Mouse (Mus musculus): Measurements from ENCODE around the gene Vmn2r8. TPM values are rescaled to one million over a fixed set of nuclear protein-coding genes. Genes with fewer than 3 reads are reported as not detected.
A peak's percentile ranks its signal among the peaks of the same experiment; 100 is the strongest.
"Not testable (repeated sequence)": the region's sequence is repeated elsewhere in the genome, so short reads cannot be mapped to it uniquely, and the experiment has no call there.

Vmn2r8 gene
- total and polyA plus RNA-seq, 3 experiments, result not detected

DNA sequence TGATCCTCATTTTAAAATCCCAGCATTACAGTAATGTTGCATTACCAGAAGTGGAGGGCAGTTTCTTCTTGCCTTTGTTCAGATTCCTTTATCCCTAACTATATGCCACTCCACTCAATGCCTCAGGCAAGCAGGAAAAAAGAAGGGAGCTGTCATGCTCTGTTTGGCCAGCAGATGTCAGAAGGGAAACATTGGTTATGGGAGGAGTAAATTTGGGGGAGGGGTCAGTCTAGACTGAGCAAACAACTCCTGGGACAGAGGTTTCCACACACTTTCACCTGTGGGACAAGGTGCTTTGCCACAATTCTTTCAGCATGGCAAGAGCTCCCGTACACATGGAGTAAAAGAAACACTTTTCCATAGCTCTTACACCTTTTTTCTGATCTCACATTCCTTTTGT is 27.5 kb upstream of the Vmn2r8 start:
- Histone ChIP-seq H3K4me2 (ENCODE audit: insufficient read depth, low read depth, poor library complexity, severe bottlenecking) (no peak overlapping the region), H3K9ac (ENCODE audit: insufficient read depth, low read depth) (no peak overlapping the region), H3K36me3 (replicated peaks in 1 of 2; ENCODE audit: control insufficient read depth in 1 of 2, insufficient read depth in 1 of 2, low read length in 1 of 2) (no peaks in the 10 kb centered on the region), H3K4me1 (ENCODE audit: control insufficient read depth in 1 of 2, insufficient read depth in 2 of 2) (no peaks in the 10 kb centered on the region), H3K79me2 (replicated peaks; ENCODE audit: control insufficient read depth, extremely low read depth, insufficient read depth, poor library complexity, severe bottlenecking) (no peaks in the 10 kb centered on the region), H3K9me3 (replicated peaks; ENCODE audit: low read length) (no peaks in the 10 kb centered on the region), H3K4me3 (replicated peaks in 1 of 3; ENCODE audit: low read depth in 2 of 3, low read length in 2 of 3, poor library complexity in 1 of 3) (no peak overlapping the region), H3K27me3 (replicated peaks) (peaks cover 7% of the 10 kb centered on the region), H3K27ac (ENCODE audit: insufficient read depth, low read depth) (no peak overlapping the region)
- TF ChIP-seq SMC3 (IDR thresholded peaks at IDR 0.05; ENCODE audit: low read depth, low read length) (peak; percentile 16; the same call in 1 of the 2 replicates), GABPA (IDR thresholded peaks at IDR 0.05; ENCODE audit: insufficient replicate concordance, low read depth, low read length) (no peak), RAD21 (IDR thresholded peaks at IDR 0.05; ENCODE audit: low read depth, low read length) (peak; percentile 23), UBTF (IDR thresholded peaks at IDR 0.05; ENCODE audit: low read depth, low read length) (no peak), CTCF (conservative IDR thresholded peaks at IDR 0.05 in 1 of 2, IDR thresholded peaks at IDR 0.05 in 1 of 2; ENCODE audit: low read depth in 2 of 2, low read length in 2 of 2) (peak; percentile 26 to 59; a peak in 2 of 4 replicates)
- peak; percentile 22 for DNase-seq (ENCODE audit: extremely low read depth)
- dilution Hi-C loops (cut with MboI; ENCODE audit: extremely low pct_ligation_motif_present, extremely low pct_unique_long_range_greater_than_20kb, low sequenced_read_pairs) (no loop called here), in situ Hi-C loops (cut with MboI; ENCODE audit: low pct_ligation_motif_present, low pct_unique_long_range_greater_than_20kb, low sequenced_read_pairs) (no loop called here)

DNA sequence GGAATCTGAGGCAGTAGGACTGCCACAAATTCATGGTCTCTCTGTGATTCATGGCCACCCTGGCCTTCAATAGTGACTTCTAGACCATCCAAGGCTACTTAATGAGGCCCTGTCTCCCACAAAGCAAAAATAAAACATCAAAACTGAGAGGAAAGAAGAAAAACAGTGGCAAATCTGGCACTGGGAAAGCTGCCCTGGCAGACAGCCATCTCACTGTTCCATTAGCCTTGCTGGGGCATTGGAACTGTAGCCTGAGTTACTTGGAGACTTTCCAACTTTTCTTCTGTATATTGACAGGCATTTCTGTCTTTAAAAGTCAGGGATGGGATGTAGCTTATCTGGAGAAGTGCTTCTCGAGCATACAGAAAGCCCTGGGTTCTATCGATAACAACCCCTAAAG is 14.6 kb upstream of the Vmn2r8 start:
- in situ Hi-C loops (cut with MboI; ENCODE audit: low pct_ligation_motif_present, low pct_unique_long_range_greater_than_20kb, low sequenced_read_pairs), result no loop called here
- TF ChIP-seq PAX5 (IDR thresholded peaks at IDR 0.05; ENCODE audit: low read length) (no peak), JUND (conservative IDR thresholded peaks at IDR 0.05; ENCODE audit: low read depth, low read length) (no peak), ZC3H11A (IDR thresholded peaks at IDR 0.05; ENCODE audit: low read depth, low read length) (no peak), ELF1 (IDR thresholded peaks at IDR 0.05; ENCODE audit: low read depth, low read length) (no peak), POLR2AphosphoS2 (IDR thresholded peaks at IDR 0.05; ENCODE audit: low read depth, low read length) (no peak), IRF4 (IDR thresholded peaks at IDR 0.05; ENCODE audit: low read depth, low read length) (no peak)

DNA sequence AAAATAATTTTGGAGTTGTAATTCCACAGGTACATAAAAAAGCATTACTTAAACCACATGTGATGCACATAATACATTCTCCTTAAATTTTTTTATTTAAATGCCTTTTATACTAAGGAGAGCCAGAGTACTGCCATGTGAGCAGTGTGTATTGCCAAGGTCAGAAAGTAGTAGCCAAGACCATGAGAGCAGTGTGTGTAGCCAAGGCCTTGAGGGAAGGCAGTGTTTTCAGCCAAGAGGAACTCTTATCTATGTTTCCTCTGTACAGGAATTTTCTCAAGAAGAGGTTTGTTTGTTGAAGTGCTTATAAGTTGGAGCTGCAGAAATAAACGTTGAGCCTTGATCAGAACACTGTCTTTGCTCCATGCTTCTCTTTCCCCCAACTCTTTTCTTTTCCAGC is 5.0 kb downstream of the Vmn2r8 start:
- no peaks in the 10 kb centered on the region for H3K79me2 ChIP-seq (replicated peaks; ENCODE audit: control insufficient read depth, extremely low read depth, insufficient read depth, poor library complexity, severe bottlenecking)
- no peak for TF ChIP-seq IRF4 (IDR thresholded peaks at IDR 0.05; ENCODE audit: low read depth, low read length)
- no peak for TF ChIP-seq CHD2 (IDR thresholded peaks at IDR 0.05; ENCODE audit: low read length)
- no peak for TF ChIP-seq ZNF384 (IDR thresholded peaks at IDR 0.05; ENCODE audit: low read depth, low read length)
- no peak for TF ChIP-seq ELF1 (IDR thresholded peaks at IDR 0.05; ENCODE audit: low read depth, low read length)
- no peak for TF ChIP-seq HCFC1 (IDR thresholded peaks at IDR 0.05; ENCODE audit: low read depth, low read length)
- no peak for TF ChIP-seq MAX (IDR thresholded peaks at IDR 0.05; ENCODE audit: low read length)
- TF ChIP-seq RAD21 (IDR thresholded peaks at IDR 0.05; ENCODE audit: low read depth, low read length), result no peak
- TF ChIP-seq EP300 (IDR thresholded peaks at IDR 0.05; ENCODE audit: low read length), result no peak
- no peak for TF ChIP-seq CTCF (conservative IDR thresholded peaks at IDR 0.05 in 1 of 2, IDR thresholded peaks at IDR 0.05 in 1 of 2; ENCODE audit: low read depth in 2 of 2, low read length in 2 of 2)
- no peak for TF ChIP-seq SIN3A (IDR thresholded peaks at IDR 0.05; ENCODE audit: low read length)
- TF ChIP-seq SMC3 (IDR thresholded peaks at IDR 0.05; ENCODE audit: low read depth, low read length), result no peak
- H3K27me3 ChIP-seq (replicated peaks), result no peaks in the 10 kb centered on the region
- no peak overlapping the region for H3K27ac ChIP-seq (ENCODE audit: insufficient read depth, low read depth)
- H3K4me1 ChIP-seq (ENCODE audit: control insufficient read depth in 1 of 2, insufficient read depth in 2 of 2), result no peaks in the 10 kb centered on the region
- H3K9me3 ChIP-seq (replicated peaks; ENCODE audit: low read length), result no peaks in the 10 kb centered on the region
- dilution Hi-C loops (cut with MboI; ENCODE audit: extremely low pct_ligation_motif_present, extremely low pct_unique_long_range_greater_than_20kb, low sequenced_read_pairs), result no loop called here
- H3K9ac ChIP-seq (ENCODE audit: insufficient read depth, low read depth), result no peak overlapping the region
- H3K4me2 ChIP-seq (ENCODE audit: insufficient read depth, low read depth, poor library complexity, severe bottlenecking), result no peak overlapping the region
- no peaks in the 10 kb centered on the region for H3K36me3 ChIP-seq (replicated peaks in 1 of 2; ENCODE audit: control insufficient read depth in 1 of 2, insufficient read depth in 1 of 2, low read length in 1 of 2)
- no peak for DNase-seq (ENCODE audit: extremely low read depth)
- H3K4me3 ChIP-seq (replicated peaks in 1 of 3; ENCODE audit: low read depth in 2 of 3, low read length in 2 of 3, poor library complexity in 1 of 3), result no peak overlapping the region
- in situ Hi-C loops (cut with MboI; ENCODE audit: low pct_ligation_motif_present, low pct_unique_long_range_greater_than_20kb, low sequenced_read_pairs), result no loop called here

More for the DNA sequence above, 14.6 kb upstream of the Vmn2r8 start:
- Histone ChIP-seq H3K4me1 (ENCODE audit: control insufficient read depth in 1 of 2, insufficient read depth in 2 of 2) (no peaks in the 10 kb centered on the region), H3K36me3 (replicated peaks in 1 of 2; ENCODE audit: control insufficient read depth in 1 of 2, insufficient read depth in 1 of 2, low read length in 1 of 2) (no peaks in the 10 kb centered on the region), H3K4me2 (ENCODE audit: insufficient read depth, low read depth, poor library complexity, severe bottlenecking) (no peak overlapping the region), H3K4me3 (replicated peaks in 1 of 3; ENCODE audit: low read depth in 2 of 3, low read length in 2 of 3, poor library complexity in 1 of 3) (no peak overlapping the region), H3K9me3 (replicated peaks; ENCODE audit: low read length) (no peaks in the 10 kb centered on the region), H3K27ac (ENCODE audit: insufficient read depth, low read depth) (no peak overlapping the region), H3K79me2 (replicated peaks; ENCODE audit: control insufficient read depth, extremely low read depth, insufficient read depth, poor library complexity, severe bottlenecking) (no peaks in the 10 kb centered on the region), H3K9ac (ENCODE audit: insufficient read depth, low read depth) (no peak overlapping the region), H3K27me3 (replicated peaks) (peaks cover 27% of the 10 kb centered on the region)
- dilution Hi-C loops (cut with MboI; ENCODE audit: extremely low pct_ligation_motif_present, extremely low pct_unique_long_range_greater_than_20kb, low sequenced_read_pairs), result no loop called here
- no peak for DNase-seq (ENCODE audit: extremely low read depth)

DNA sequence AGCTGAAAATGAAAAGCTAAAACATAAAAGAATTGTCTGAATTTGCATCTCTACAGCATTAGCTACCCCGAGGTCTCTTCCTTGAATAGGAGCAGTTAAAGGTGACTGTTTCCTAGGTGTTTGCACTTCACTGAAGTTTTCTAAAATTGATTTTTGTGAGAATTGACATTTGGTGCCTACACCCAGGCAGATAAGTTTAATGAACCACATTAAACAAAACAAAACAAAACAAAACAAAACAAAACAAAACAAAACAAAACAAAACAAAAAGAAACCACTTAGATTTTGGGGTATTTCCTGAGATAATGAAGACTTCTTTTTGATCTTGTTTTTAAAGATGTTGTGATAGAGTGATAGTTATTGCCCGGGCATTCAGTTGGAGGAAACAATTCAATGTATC is 13.4 kb downstream of the Vmn2r8 start, which contains the start of gene Tmed11:
TSS of gene Tmed11 (minus strand) at position 101 of the 400 bp plus-strand sequence.
- H3K4me1 ChIP-seq (ENCODE audit: control insufficient read depth in 1 of 2, insufficient read depth in 2 of 2); H3K79me2 ChIP-seq (replicated peaks; ENCODE audit: control insufficient read depth, extremely low read depth, insufficient read depth, poor library complexity, severe bottlenecking); H3K4me3 ChIP-seq (replicated peaks in 1 of 3; ENCODE audit: low read depth in 2 of 3, low read length in 2 of 3, poor library complexity in 1 of 3); in situ Hi-C loops (cut with MboI; ENCODE audit: low pct_ligation_motif_present, low pct_unique_long_range_greater_than_20kb, low sequenced_read_pairs); H3K4me2 ChIP-seq (ENCODE audit: insufficient read depth, low read depth, poor library complexity, severe bottlenecking); H3K9me3 ChIP-seq (replicated peaks; ENCODE audit: low read length); H3K9ac ChIP-seq (ENCODE audit: insufficient read depth, low read depth); H3K36me3 ChIP-seq (replicated peaks in 1 of 2; ENCODE audit: control insufficient read depth in 1 of 2, insufficient read depth in 1 of 2, low read length in 1 of 2); dilution Hi-C loops (cut with MboI; ENCODE audit: extremely low pct_ligation_motif_present, extremely low pct_unique_long_range_greater_than_20kb, low sequenced_read_pairs); DNase-seq (ENCODE audit: extremely low read depth); H3K27ac ChIP-seq (ENCODE audit: insufficient read depth, low read depth); H3K27me3 ChIP-seq (replicated peaks): not testable (repeated sequence)

Data from CH12.LX (cell line).